Mouse (Mus musculus): ENCODE results near the gene Mecom. TPM values are rescaled to one million over a fixed set of nuclear protein-coding genes. Genes with fewer than 3 reads are reported as not detected.

The Mecom gene
- polyA plus RNA-seq, 1 experiment: 0.47 TPM

DNA sequence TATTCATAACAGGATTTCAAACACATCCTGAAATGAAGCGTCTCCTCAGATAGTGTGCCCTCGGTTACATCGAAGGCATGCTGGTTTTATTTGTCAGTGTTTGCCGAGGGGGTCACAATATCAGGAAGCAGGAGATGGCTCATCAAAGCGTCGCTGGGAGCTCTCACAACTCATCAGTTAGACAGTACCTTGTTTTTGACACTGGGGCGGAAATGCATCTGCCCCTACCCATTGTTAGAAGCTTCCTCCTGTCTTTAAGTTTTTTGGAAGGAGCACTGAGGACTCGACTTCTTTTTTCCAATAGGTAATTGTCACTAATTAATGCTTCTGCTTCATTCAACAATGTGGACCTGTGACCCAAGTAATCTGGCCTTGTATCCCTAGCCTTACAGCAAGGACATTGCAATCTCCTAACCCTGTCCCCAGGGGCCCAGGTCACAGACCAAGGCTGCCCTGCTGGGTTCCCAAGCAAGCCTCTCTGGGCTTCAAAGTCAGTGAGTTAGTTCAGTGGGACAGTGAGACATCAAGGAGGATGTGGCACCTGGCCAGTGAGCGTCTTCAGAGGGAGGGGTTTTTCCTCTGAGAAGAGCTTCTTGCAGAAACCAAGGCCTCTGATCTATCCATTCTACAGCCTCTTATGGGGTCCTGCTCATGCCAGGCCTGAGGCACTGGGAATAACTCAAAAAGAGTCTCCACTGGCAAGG is 89.7 kb downstream of the Mecom start:
- TF ChIP-seq CTCF (IDR thresholded peaks at IDR 0.05; ENCODE audit: extremely low read depth, insufficient read depth, insufficient read length, insufficient replicate concordance) (no peak), POLR2A (IDR thresholded peaks at IDR 0.05; ENCODE audit: low read depth, low read length) (no peak)
- 80% methylated on average over 9 of the region's 9 CpGs for WGBS
- DNase-seq (ENCODE audit: low read depth in 1 of 2, low spot score in 2 of 2): no peak
- no peak overlapping the region for H3K27ac ChIP-seq (ENCODE audit: insufficient read depth, low read length)
- no peaks in the 10 kb centered on the region for H3K36me3 ChIP-seq (ENCODE audit: control insufficient read depth, insufficient read depth, low read length)
- no peaks in the 10 kb centered on the region for H3K27me3 ChIP-seq (ENCODE audit: control insufficient read depth, insufficient read depth, low read length)
- no peaks in the 10 kb centered on the region for H3K4me1 ChIP-seq (ENCODE audit: control insufficient read depth, insufficient read depth, insufficient read length)
- H3K4me3 ChIP-seq (ENCODE audit: extremely low read depth, insufficient read depth, insufficient read length): no peak overlapping the region

DNA sequence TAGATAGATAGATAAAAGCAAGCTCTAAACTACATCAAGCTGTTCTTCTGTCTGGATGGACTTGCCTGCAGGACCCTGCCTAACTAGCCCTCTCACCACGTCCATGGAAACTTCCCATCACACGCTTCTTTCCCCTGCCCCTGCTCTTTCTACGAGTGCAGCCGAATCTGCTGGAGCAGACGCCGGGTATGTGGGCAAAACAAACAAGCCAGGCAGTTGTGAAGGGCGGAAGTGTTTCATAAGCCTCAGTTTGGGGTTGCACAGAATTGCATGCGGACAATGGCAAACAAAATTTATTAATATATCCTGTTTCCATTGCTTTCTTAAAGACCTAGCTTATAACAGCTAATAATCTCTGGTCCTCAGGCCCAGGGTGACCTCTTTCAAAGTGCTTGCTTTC is 91.9 kb downstream of the Mecom start:
- WGBS: 39% methylated on average over 8 of the region's 8 CpGs
- Histone ChIP-seq H3K36me3 (ENCODE audit: control insufficient read depth, insufficient read depth, low read length) (no peaks in the 10 kb centered on the region), H3K27me3 (ENCODE audit: control insufficient read depth, insufficient read depth, low read length) (no peaks in the 10 kb centered on the region), H3K4me1 (ENCODE audit: control insufficient read depth, insufficient read depth, insufficient read length) (no peaks in the 10 kb centered on the region), H3K4me3 (ENCODE audit: extremely low read depth, insufficient read depth, insufficient read length) (no peak overlapping the region), H3K27ac (ENCODE audit: insufficient read depth, low read length) (no peak overlapping the region)
- DNase-seq (ENCODE audit: low read depth in 1 of 2, low spot score in 2 of 2): no peak
- TF ChIP-seq POLR2A (IDR thresholded peaks at IDR 0.05; ENCODE audit: low read depth, low read length) (no peak), CTCF (IDR thresholded peaks at IDR 0.05; ENCODE audit: extremely low read depth, insufficient read depth, insufficient read length, insufficient replicate concordance) (no peak)

DNA sequence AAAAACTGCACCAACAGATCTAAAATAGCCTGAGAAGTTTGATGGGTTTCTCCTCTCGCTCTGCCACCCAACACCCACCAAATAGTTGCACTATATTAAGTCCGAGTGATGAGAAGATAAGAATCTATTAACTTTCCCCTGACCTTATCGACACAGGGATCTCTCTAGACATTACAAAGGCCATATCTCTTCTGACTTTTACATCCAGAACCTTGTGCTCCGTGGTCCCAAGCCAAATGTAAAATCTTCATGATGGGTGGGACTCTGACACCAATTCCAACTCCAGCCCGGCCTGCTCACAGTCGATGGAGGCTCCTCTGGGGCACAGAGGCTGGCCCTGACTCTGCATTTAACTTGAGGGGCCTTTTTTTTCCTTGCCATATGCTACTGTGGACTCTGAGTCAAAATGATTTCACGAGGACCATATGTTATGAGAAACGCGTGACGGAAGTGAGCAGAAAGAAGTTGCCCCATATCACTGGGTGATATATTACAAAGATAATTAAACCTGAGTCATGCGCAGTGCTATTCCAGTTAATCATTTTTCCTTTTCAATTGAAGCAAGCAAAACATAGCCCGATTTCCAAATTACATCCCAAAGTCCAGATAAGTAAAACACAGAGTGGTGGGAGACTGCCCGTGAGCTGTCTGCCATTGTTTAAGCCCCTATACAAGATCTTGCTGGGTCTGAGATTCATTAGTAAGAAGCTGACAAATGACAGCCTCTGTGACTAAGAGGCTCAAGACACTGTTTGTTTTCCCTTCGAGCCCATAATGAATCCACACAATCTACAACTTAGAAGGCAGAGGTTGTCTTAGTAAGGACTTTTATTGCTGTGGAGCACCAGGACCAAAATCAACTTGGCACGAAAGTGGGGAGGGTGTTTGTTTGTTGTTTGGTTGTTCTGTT is 94.0 kb downstream of the Mecom start:
- no peak overlapping the region for H3K4me3 ChIP-seq (ENCODE audit: extremely low read depth, insufficient read depth, insufficient read length)
- WGBS: 89% methylated on average over 15 of the region's 15 CpGs
- H3K36me3 ChIP-seq (ENCODE audit: control insufficient read depth, insufficient read depth, low read length): no peaks in the 10 kb centered on the region
- no peaks in the 10 kb centered on the region for H3K27me3 ChIP-seq (ENCODE audit: control insufficient read depth, insufficient read depth, low read length)
- no peaks in the 10 kb centered on the region for H3K4me1 ChIP-seq (ENCODE audit: control insufficient read depth, insufficient read depth, insufficient read length)
- no peak for TF ChIP-seq POLR2A (IDR thresholded peaks at IDR 0.05; ENCODE audit: low read depth, low read length)
- H3K27ac ChIP-seq (ENCODE audit: insufficient read depth, low read length): no peak overlapping the region
- no peak for DNase-seq (ENCODE audit: low read depth in 1 of 2, low spot score in 2 of 2)

DNA sequence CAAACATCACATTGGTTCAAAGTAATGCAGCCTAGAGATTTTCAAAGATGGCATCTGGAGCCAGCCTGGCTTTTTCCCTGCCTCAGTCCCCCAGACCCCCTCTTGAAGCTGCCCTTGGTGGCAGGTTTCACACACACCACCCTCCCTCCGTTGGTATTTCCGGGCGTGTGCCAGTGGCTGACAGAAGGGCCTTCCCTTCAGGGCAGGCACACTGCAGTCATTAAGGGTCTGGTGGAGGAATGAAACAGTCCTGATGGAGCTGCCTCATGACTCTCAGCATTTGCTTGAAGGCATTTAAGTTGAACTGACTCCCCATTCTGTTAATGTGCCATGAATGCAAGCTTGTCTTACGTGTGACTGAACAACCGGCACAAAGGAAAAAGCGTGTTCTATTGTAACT is 94.8 kb downstream of the Mecom start:
- 89% methylated on average over 6 of the region's 6 CpGs for WGBS
- Histone ChIP-seq H3K27ac (ENCODE audit: insufficient read depth, low read length) (no peak overlapping the region), H3K27me3 (ENCODE audit: control insufficient read depth, insufficient read depth, low read length) (no peaks in the 10 kb centered on the region), H3K36me3 (ENCODE audit: control insufficient read depth, insufficient read depth, low read length) (no peaks in the 10 kb centered on the region), H3K4me1 (ENCODE audit: control insufficient read depth, insufficient read depth, insufficient read length) (no peaks in the 10 kb centered on the region), H3K4me3 (ENCODE audit: extremely low read depth, insufficient read depth, insufficient read length) (no peak overlapping the region)
- DNase-seq (ENCODE audit: low read depth in 1 of 2, low spot score in 2 of 2): no peak
- TF ChIP-seq CTCF (IDR thresholded peaks at IDR 0.05; ENCODE audit: extremely low read depth, insufficient read depth, insufficient read length, insufficient replicate concordance): no peak
- TF ChIP-seq POLR2A (IDR thresholded peaks at IDR 0.05; ENCODE audit: low read depth, low read length): no peak

DNA sequence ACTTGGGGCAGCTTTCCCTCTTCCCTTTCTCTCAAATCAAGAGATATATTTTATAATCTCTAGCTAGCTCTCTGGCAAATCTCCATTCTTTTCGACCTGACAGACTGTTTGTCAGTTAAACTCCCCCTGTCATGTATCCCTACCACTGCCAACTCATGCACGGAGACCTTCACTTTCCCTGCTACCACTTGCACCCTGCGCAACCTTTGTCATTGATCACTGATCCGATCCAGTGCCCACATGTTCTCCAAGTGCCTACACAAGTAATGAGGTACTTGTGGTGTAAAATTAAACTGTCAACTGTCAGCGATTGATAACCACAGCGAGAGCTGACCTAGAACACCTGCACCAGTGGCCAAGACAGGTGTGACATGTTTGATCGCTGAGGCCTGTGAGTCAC is 95.3 kb downstream of the Mecom start:
- H3K27me3 ChIP-seq (ENCODE audit: control insufficient read depth, insufficient read depth, low read length): no peaks in the 10 kb centered on the region
- H3K4me3 ChIP-seq (ENCODE audit: extremely low read depth, insufficient read depth, insufficient read length): no peak overlapping the region
- H3K36me3 ChIP-seq (ENCODE audit: control insufficient read depth, insufficient read depth, low read length): no peaks in the 10 kb centered on the region
- H3K4me1 ChIP-seq (ENCODE audit: control insufficient read depth, insufficient read depth, insufficient read length): no peaks in the 10 kb centered on the region
- H3K27ac ChIP-seq (ENCODE audit: insufficient read depth, low read length): no peak overlapping the region
- TF ChIP-seq POLR2A (IDR thresholded peaks at IDR 0.05; ENCODE audit: low read depth, low read length): no peak
- TF ChIP-seq CTCF (IDR thresholded peaks at IDR 0.05; ENCODE audit: extremely low read depth, insufficient read depth, insufficient read length, insufficient replicate concordance): no peak
- 81% methylated on average over 7 of the region's 7 CpGs for WGBS
- no peak for DNase-seq (ENCODE audit: low read depth in 1 of 2, low spot score in 2 of 2)

DNA sequence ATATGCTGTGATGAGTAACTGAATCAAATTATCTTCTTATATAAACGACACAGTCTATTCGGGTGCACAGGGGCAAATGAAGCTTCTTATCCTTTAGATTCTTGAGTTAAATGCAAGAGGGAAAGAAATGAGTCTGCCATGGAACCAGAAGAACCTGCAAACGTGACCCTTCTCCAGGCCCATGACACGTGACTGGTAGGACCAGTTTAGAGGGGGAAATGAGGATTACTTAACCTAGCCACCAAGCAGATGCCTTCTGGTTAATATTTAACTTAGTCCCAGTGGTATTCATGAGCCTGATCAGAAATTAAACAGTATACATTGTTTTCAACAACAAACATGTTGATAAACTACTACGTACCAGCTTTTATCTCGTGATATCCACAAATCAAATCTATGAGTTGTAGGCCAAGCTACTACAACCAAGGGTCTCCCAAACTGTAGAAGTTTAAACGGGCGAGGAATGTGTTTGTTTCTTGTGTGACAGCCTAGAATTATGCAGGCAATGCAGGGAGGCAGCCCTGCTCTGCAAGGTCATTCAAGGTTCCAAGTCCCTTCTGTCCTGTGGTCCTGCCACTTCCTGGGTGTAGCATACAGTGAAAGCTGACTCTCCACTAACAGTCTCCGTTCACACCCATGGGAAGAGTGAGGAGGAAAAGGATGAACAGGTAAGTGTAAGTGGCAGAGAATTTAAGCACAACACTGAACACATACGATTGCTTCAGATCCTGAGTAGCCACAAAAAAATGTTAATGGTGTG is 97.4 kb downstream of the Mecom start:
- DNase-seq (ENCODE audit: low read depth in 1 of 2, low spot score in 2 of 2): no peak
- H3K4me3 ChIP-seq (ENCODE audit: extremely low read depth, insufficient read depth, insufficient read length): no peak overlapping the region
- TF ChIP-seq CTCF (IDR thresholded peaks at IDR 0.05; ENCODE audit: extremely low read depth, insufficient read depth, insufficient read length, insufficient replicate concordance) (no peak), POLR2A (IDR thresholded peaks at IDR 0.05; ENCODE audit: low read depth, low read length) (no peak)
- H3K36me3 ChIP-seq (ENCODE audit: control insufficient read depth, insufficient read depth, low read length): no peaks in the 10 kb centered on the region
- 82% methylated on average over 10 of the region's 10 CpGs for WGBS
- no peaks in the 10 kb centered on the region for H3K4me1 ChIP-seq (ENCODE audit: control insufficient read depth, insufficient read depth, insufficient read length)
- no peaks in the 10 kb centered on the region for H3K27me3 ChIP-seq (ENCODE audit: control insufficient read depth, insufficient read depth, low read length)
- H3K27ac ChIP-seq (ENCODE audit: insufficient read depth, low read length): no peak overlapping the region
